Mouse (Mus musculus) hindbrain, embryonic 14.5 days (tissue): ENCODE data around the gene Timd2. TPM values are rescaled to one million over a fixed set of nuclear protein-coding genes. Genes with fewer than 3 reads are reported as not detected.
"Not testable (repeated sequence)": the region's sequence is repeated elsewhere in the genome, so short reads cannot be mapped to it uniquely, and the experiment has no call there.

ENCODE experiments used
- ATAC-seq: fragments of 200-750 bp; cut with Nextera tagmentation; 2 replicates; pipeline ENCODE4 v1.8.0; 2017; ENCODE audit warnings: moderate number of reproducible peaks, mild to moderate bottlenecking, moderate TSS enrichment, moderate library complexity; ENCODE audit not compliant: low FRiP score
- DNase-seq: peaks from one replicate; pipeline ENCODE4 v3.0.0-alpha.2; 2015; ENCODE audit warnings: low spot score
- H3K27ac ChIP-seq: fragments of 300-500 bp; sonication (generic); 2 replicates; pipeline ENCODE4 v1.5.1; 2014; ENCODE audit warnings: mild to moderate bottlenecking, moderate library complexity
- H3K27me3 ChIP-seq: fragments of 300-500 bp; sonication (generic); 2 replicates; pipeline ENCODE4 v1.6.1; 2014; ENCODE audit warnings: mild to moderate bottlenecking, low read length, mixed read lengths; ENCODE audit not compliant: control insufficient read depth, insufficient read depth
- H3K36me3 ChIP-seq: fragments of 300-500 bp; sonication (generic); replicated peaks from 2 replicates; pipeline ENCODE4 v1.6.1; 2014; ENCODE audit not compliant: control insufficient read depth, insufficient read depth
- H3K4me1 ChIP-seq: fragments of 300-500 bp; sonication (generic); replicated peaks from 2 replicates; pipeline ENCODE4 v1.6.1; 2014; ENCODE audit warnings: antibody characterized with exemption, low read length, mixed read lengths; ENCODE audit not compliant: control insufficient read depth, insufficient read depth
- H3K4me2 ChIP-seq: fragments of 300-500 bp; sonication (generic); replicated peaks from 2 replicates; pipeline ENCODE4 v1.6.1; 2014; ENCODE audit warnings: mild to moderate bottlenecking, moderate library complexity
- H3K4me3 ChIP-seq: fragments of 300-500 bp; sonication (generic); replicated peaks from 2 replicates; pipeline ENCODE4 v1.5.1; 2014; ENCODE audit warnings: mild to moderate bottlenecking, low read length
- H3K9ac ChIP-seq: fragments of 300-500 bp; sonication (generic); 2 replicates; pipeline ENCODE4 v1.6.1; 2014
- H3K9me3 ChIP-seq: fragments of 300-500 bp; sonication (generic); 2 replicates; pipeline ENCODE4 v1.6.1; 2016; ENCODE audit warnings: low read length; ENCODE audit not compliant: control insufficient read depth
- WGBS: fragments of 180-500 bp; shearing (Covaris S2); extraction: QIAGEN DNeasy Blood & Tissue Kit; methylation state at CpG from one replicate; pipeline ENCODE4 v1.1.7; 2014; 5-methylcytosine and 5-hydroxymethylcytosine counted together
- polyA plus RNA-seq: library from polyadenylated mRNA; unstranded; fragments of >200 nt; fragmentation: Nextera tagmentation; extraction: Ambion mirVana; gene quantifications from 2 replicates; pipeline ENCODE4 v1.2.1, GENCODE M21; 2014

The Timd2 gene
- not detected in 2 replicates for polyA plus RNA-seq

DNA sequence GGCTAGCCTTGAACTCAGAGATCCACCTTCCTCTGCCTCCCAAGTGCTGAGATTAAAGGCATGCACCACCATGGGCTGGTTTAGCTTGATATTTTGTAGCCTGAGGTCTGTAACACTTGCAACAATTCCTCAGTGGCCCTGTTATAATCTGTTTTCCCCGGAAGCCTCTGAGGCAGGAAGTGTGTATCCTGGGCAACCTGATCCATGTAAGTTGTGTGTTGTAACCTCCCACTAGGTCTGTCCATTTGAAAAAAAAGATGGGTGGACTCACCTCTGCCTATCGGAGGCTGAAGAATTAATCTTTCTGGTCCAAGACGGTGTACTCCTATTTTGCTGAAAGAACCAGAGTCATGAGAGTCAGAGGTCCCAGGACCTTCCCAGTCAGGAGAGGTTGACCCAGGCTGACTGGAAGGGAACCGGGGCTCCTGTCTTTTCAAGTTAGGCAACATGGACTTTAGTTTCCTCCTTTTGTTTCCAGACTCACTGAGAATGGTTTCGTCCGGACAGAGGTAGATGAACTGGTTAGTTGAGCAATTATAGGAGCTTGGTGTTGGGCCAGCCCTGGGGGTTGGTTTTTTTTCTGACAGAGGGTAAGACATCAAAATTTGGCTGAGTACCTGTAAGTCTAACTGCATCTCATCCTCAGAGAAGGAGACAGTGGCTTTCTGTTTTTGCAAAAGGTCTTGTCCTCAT lies at the start of gene Timd2:
Gene Timd2 (minus strand): TSS at position 398 of the 693 bp plus-strand sequence.
- no peak within 1 kb of the TSS for H3K9ac ChIP-seq
- H3K27ac ChIP-seq, result no peak within 1 kb of the TSS
- no peaks in the 10 kb centered on the region for H3K27me3 ChIP-seq
- DNase-seq (no peak), ATAC-seq (no peak)
- 91% methylated on average over 6 of the region's 6 CpGs for WGBS
- H3K9me3 ChIP-seq, result no peaks in the 10 kb centered on the region
- no peaks in the 10 kb centered on the region for H3K4me1 ChIP-seq
- H3K4me2 ChIP-seq, result no peak within 1 kb of the TSS
- no peaks in the 10 kb centered on the region for H3K36me3 ChIP-seq
- H3K4me3 ChIP-seq, result no peak within 1 kb of the TSS

GRCm38 (mm10) chr11:46755714-46756113 lies 48.9 kb upstream of the Timd2 start:
- not testable (repeated sequence) for H3K4me2 ChIP-seq, H3K9me3 ChIP-seq, H3K27ac ChIP-seq, H3K27me3 ChIP-seq, H3K9ac ChIP-seq, DNase-seq, H3K36me3 ChIP-seq, H3K4me1 ChIP-seq, H3K4me3 ChIP-seq
- peak; percentile 17; the same call in 1 of the 2 replicates for ATAC-seq
- 81% methylated on average over 6 of the region's 6 CpGs for WGBS

GRCm38 (mm10) chr11:46754669-46755068 lies 47.8 kb upstream of the Timd2 start:
- H3K27me3 ChIP-seq, result no peaks in the 10 kb centered on the region
- WGBS, result 73% methylated on average over 4 of the region's 4 CpGs
- no peak for DNase-seq
- no peaks in the 10 kb centered on the region for H3K4me1 ChIP-seq
- no peaks in the 10 kb centered on the region for H3K9me3 ChIP-seq
- H3K4me2 ChIP-seq, result no peak overlapping the region
- no peak overlapping the region for H3K4me3 ChIP-seq
- no peak overlapping the region for H3K27ac ChIP-seq
- H3K9ac ChIP-seq, result no peak overlapping the region
- no peaks in the 10 kb centered on the region for H3K36me3 ChIP-seq
- no peak for ATAC-seq

- no peaks in the 10 kb centered on the region for H3K27me3 ChIP-seq
- 84% methylated on average over 2 of the region's 2 CpGs for WGBS
- no peaks in the 10 kb centered on the region for H3K36me3 ChIP-seq
- H3K9ac ChIP-seq, result no peak overlapping the region
- no peaks in the 10 kb centered on the region for H3K9me3 ChIP-seq
- H3K4me3 ChIP-seq, result no peak overlapping the region
- DNase-seq, result no peak
- ATAC-seq, result no peak
- no peaks in the 10 kb centered on the region for H3K4me1 ChIP-seq
- no peak overlapping the region for H3K27ac ChIP-seq
- H3K4me2 ChIP-seq, result no peak overlapping the region
Observed at GRCm38 (mm10) chr11:46753662-46754061, 46.8 kb upstream of the Timd2 start.

DNA sequence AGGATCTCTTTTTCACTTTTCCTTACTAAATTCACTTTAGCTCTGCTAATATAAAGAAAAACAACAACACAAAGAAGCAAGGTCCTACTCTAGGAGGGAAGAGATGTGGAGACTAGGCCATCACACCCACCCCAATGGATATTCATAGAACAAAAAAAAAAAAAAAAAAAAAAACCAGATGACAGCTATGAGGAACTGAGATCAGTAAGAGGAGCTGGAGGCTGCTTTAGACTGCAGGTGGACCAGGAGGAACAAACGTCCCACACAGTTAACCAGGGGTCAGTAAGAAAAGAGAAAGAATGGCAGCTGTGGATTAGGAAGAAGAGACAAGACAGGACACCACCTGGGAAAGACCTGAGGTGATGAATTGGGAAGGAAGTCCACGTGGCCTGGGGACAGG lies 41.1 kb upstream of the Timd2 start:
- H3K27me3 ChIP-seq, result no peaks in the 10 kb centered on the region
- DNase-seq (no peak), ATAC-seq (no peak)
- 66% methylated on average over 2 of the region's 2 CpGs for WGBS
- H3K4me1 ChIP-seq, result no peaks in the 10 kb centered on the region
- H3K36me3 ChIP-seq, result no peaks in the 10 kb centered on the region
- H3K4me2 ChIP-seq, result no peak overlapping the region
- no peak overlapping the region for H3K9ac ChIP-seq
- H3K27ac ChIP-seq, result no peak overlapping the region
- no peak overlapping the region for H3K4me3 ChIP-seq
- no peaks in the 10 kb centered on the region for H3K9me3 ChIP-seq

GRCm38 (mm10) chr11:46741716-46742115 lies 34.9 kb upstream of the Timd2 start:
- Histone ChIP-seq H3K27ac (no peak overlapping the region), H3K4me3 (no peak overlapping the region), H3K9me3 (no peaks in the 10 kb centered on the region), H3K27me3 (no peaks in the 10 kb centered on the region), H3K9ac (no peak overlapping the region), H3K4me1 (no peaks in the 10 kb centered on the region), H3K36me3 (no peaks in the 10 kb centered on the region), H3K4me2 (no peak overlapping the region)
- 76% methylated on average over 3 of the region's 3 CpGs for WGBS
- no peak for ATAC-seq
- no peak for DNase-seq

- no peak overlapping the region for H3K27ac ChIP-seq
- no peak overlapping the region for H3K9ac ChIP-seq
- H3K27me3 ChIP-seq, result no peaks in the 10 kb centered on the region
- no peak overlapping the region for H3K4me3 ChIP-seq
- WGBS, result 90% methylated on average over 4 of the region's 4 CpGs
- no peaks in the 10 kb centered on the region for H3K9me3 ChIP-seq
- H3K4me2 ChIP-seq, result no peak overlapping the region
- no peaks in the 10 kb centered on the region for H3K4me1 ChIP-seq
- DNase-seq (no peak), ATAC-seq (no peak)
- no peaks in the 10 kb centered on the region for H3K36me3 ChIP-seq
Observed at GRCm38 (mm10) chr11:46740886-46741285, 34.0 kb upstream of the Timd2 start.

GRCm38 (mm10) chr11:46739501-46739900 lies 32.6 kb upstream of the Timd2 start:
- Histone ChIP-seq H3K9me3 (no peaks in the 10 kb centered on the region), H3K9ac (no peak overlapping the region), H3K4me3 (no peak overlapping the region), H3K4me1 (no peaks in the 10 kb centered on the region), H3K27me3 (no peaks in the 10 kb centered on the region), H3K27ac (no peak overlapping the region), H3K4me2 (no peak overlapping the region), H3K36me3 (no peaks in the 10 kb centered on the region)
- ATAC-seq (no peak), DNase-seq (no peak)
- WGBS, result 86% methylated on average over 4 of the region's 4 CpGs

- not testable (repeated sequence) for H3K9me3 ChIP-seq, H3K4me1 ChIP-seq, DNase-seq, H3K4me2 ChIP-seq, H3K27ac ChIP-seq, H3K27me3 ChIP-seq, ATAC-seq, H3K9ac ChIP-seq, H3K36me3 ChIP-seq, H3K4me3 ChIP-seq
- 89% methylated on average over 1 of the region's 1 CpGs for WGBS
Observed at GRCm38 (mm10) chr11:46735076-46735475, 28.2 kb upstream of the Timd2 start, which contains the start of gene Havcr1. Gene Havcr1 (plus strand): TSS chr11:46735080.

- no peaks in the 10 kb centered on the region for H3K27me3 ChIP-seq
- no peaks in the 10 kb centered on the region for H3K4me1 ChIP-seq
- no peak overlapping the region for H3K4me2 ChIP-seq
- H3K27ac ChIP-seq, result no peak overlapping the region
- H3K36me3 ChIP-seq, result no peaks in the 10 kb centered on the region
- no peak overlapping the region for H3K4me3 ChIP-seq
- no peaks in the 10 kb centered on the region for H3K9me3 ChIP-seq
- no peak for DNase-seq
- ATAC-seq, result no peak
- 81% methylated on average over 1 of the region's 1 CpGs for WGBS
- H3K9ac ChIP-seq, result no peak overlapping the region
Observed at GRCm38 (mm10) chr11:46734617-46735016, 27.8 kb upstream of the Timd2 start.
